Mouse (Mus musculus) CH12.LX (cell line): Measurements from ENCODE around the gene Nfkbiz. TPM values are rescaled to one million over a fixed set of nuclear protein-coding genes. Genes with fewer than 3 reads are reported as not detected.

ENCODE experiments used
- polyA plus RNA-seq: library from polyadenylated mRNA; unstranded; fragments of >175 nt; gene quantifications from 2 replicates; pipeline ENCODE4 v1.2.1, GENCODE M21; 2012; ENCODE audit warnings: low read depth; ENCODE audit not compliant: insufficient read length
- total RNA-seq, 2 experiments: library from RNA; depleted of rRNA; stranded (reverse); fragments of 300-350 nt in 1 of 2; fragments of >200 nt in 1 of 2; gene quantifications; 2 replicates each; pipeline ENCODE4 v1.2.3; 2012 to 2014

Nfkbiz gene
- total and polyA plus RNA-seq, 3 experiments, result 13.7 to 19.7 (median 17.1) TPM

Other genes with a start within 250 kb of the Nfkbiz start
- gene Nxpe3, start 56.4 kb upstream of the Nfkbiz start, total RNA-seq (2012; rRNA removed), result 10.2 and 12.3 TPM in 2 replicates
- gene Nxpe3, start 56.4 kb upstream of the Nfkbiz start, total RNA-seq (2014; rRNA removed), result 4.6 and 5.4 TPM in 2 replicates
- gene Nxpe3, start 56.4 kb upstream of the Nfkbiz start, polyA plus RNA-seq, result 9.9 and 10.6 TPM in 2 replicates
- 24.9 and 26.9 TPM in 2 replicates for gene Cep97, start 96.0 kb upstream of the Nfkbiz start, total RNA-seq (2012; rRNA removed)
- 27.5 and 28.2 TPM in 2 replicates for gene Cep97, start 96.0 kb upstream of the Nfkbiz start, total RNA-seq (2014; rRNA removed)
- 16.9 and 19.2 TPM in 2 replicates for gene Cep97, start 96.0 kb upstream of the Nfkbiz start, polyA plus RNA-seq
- 2,337 and 2,579 TPM in 2 replicates for gene Rpl24, start 127.4 kb upstream of the Nfkbiz start, total RNA-seq (2012; rRNA removed)
- gene Rpl24, start 127.4 kb upstream of the Nfkbiz start, total RNA-seq (2014; rRNA removed), result 2,739 and 3,070 TPM in 2 replicates
- 96.4 and 348 TPM in 2 replicates for gene Rpl24, start 127.4 kb upstream of the Nfkbiz start, polyA plus RNA-seq
- gene Zbtb11, start 135.0 kb upstream of the Nfkbiz start, total RNA-seq (2012; rRNA removed), result 21.4 and 25.6 TPM in 2 replicates
- gene Zbtb11, start 135.0 kb upstream of the Nfkbiz start, total RNA-seq (2014; rRNA removed), result 33.0 and 35.5 TPM in 2 replicates
- 17.7 and 19.8 TPM in 2 replicates for gene Zbtb11, start 135.0 kb upstream of the Nfkbiz start, polyA plus RNA-seq
- 67.4 and 79.5 TPM in 2 replicates for gene Pcnp, start 190.8 kb upstream of the Nfkbiz start, total RNA-seq (2012; rRNA removed)
- 177 and 208 TPM in 2 replicates for gene Pcnp, start 190.8 kb upstream of the Nfkbiz start, total RNA-seq (2014; rRNA removed)
- 137 and 154 TPM in 2 replicates for gene Pcnp, start 190.8 kb upstream of the Nfkbiz start, polyA plus RNA-seq
- gene Trmt10c, start 198.9 kb upstream of the Nfkbiz start, total RNA-seq (2012; rRNA removed), result 23.4 and 32.5 TPM in 2 replicates
- 63.0 and 63.5 TPM in 2 replicates for gene Trmt10c, start 198.9 kb upstream of the Nfkbiz start, total RNA-seq (2014; rRNA removed)
- gene Trmt10c, start 198.9 kb upstream of the Nfkbiz start, polyA plus RNA-seq, result 26.6 and 30.1 TPM in 2 replicates
- gene Senp7, start 209.4 kb upstream of the Nfkbiz start, total RNA-seq (2012; rRNA removed), result 9.9 and 12.3 TPM in 2 replicates
- 15.5 and 16.5 TPM in 2 replicates for gene Senp7, start 209.4 kb upstream of the Nfkbiz start, total RNA-seq (2014; rRNA removed)
- gene Senp7, start 209.4 kb upstream of the Nfkbiz start, polyA plus RNA-seq, result 23.7 and 26.4 TPM in 2 replicates